Mouse (Mus musculus) liver, embryonic 12.5 days (tissue): ENCODE data around the gene G430095P16Rik. TPM values are rescaled to one million over a fixed set of nuclear protein-coding genes. Genes with fewer than 3 reads are reported as not detected.
A peak's percentile ranks its signal among the peaks of the same experiment; 100 is the strongest.

Experiments used
- ATAC-seq: fragments of 200-750 bp; cut with Nextera tagmentation; 2 replicates; pipeline ENCODE4 v1.8.0; 2017; ENCODE audit warnings: moderate number of reproducible peaks, mild to moderate bottlenecking, moderate library complexity
- H3K27ac ChIP-seq: fragments of 300-500 bp; sonication (generic); 2 replicates; pipeline ENCODE4 v1.5.1; 2016; ENCODE audit warnings: mild to moderate bottlenecking
- H3K27me3 ChIP-seq: fragments of 300-500 bp; sonication (generic); replicated peaks from 2 replicates; pipeline ENCODE4 v1.6.1; 2016; ENCODE audit warnings: mild to moderate bottlenecking, moderate library complexity
- H3K36me3 ChIP-seq: fragments of 300-500 bp; sonication (generic); 2 replicates; pipeline ENCODE4 v1.6.1; 2016; ENCODE audit warnings: mild to moderate bottlenecking, moderate library complexity
- H3K4me1 ChIP-seq: fragments of 300-500 bp; sonication (generic); 2 replicates; pipeline ENCODE4 v1.6.1; 2016
- H3K4me2 ChIP-seq: fragments of 300-500 bp; sonication (generic); 2 replicates; pipeline ENCODE4 v1.6.1; 2016; ENCODE audit warnings: mild to moderate bottlenecking, moderate library complexity
- H3K4me3 ChIP-seq: fragments of 300-500 bp; sonication (generic); 2 replicates; pipeline ENCODE4 v1.5.1; 2016; ENCODE audit warnings: mild to moderate bottlenecking, moderate library complexity
- H3K9ac ChIP-seq: fragments of 300-500 bp; sonication (generic); 2 replicates; pipeline ENCODE4 v1.6.1; 2016; ENCODE audit warnings: mild to moderate bottlenecking, moderate library complexity
- H3K9me3 ChIP-seq: fragments of 300-500 bp; sonication (generic); replicated peaks from 2 replicates; pipeline ENCODE4 v1.6.1; 2016; ENCODE audit warnings: mild to moderate bottlenecking, moderate library complexity
- WGBS: fragments of 180-500 bp; shearing (Covaris S2); methylation state at CpG from one replicate; pipeline ENCODE4 v1.1.7; 2016; ENCODE audit not compliant: insufficient replicate concordance; 5-methylcytosine and 5-hydroxymethylcytosine counted together
- polyA plus RNA-seq: library from polyadenylated mRNA; unstranded; fragments of >200 nt; fragmentation: Nextera tagmentation; extraction: Ambion mirVana; gene quantifications from 2 replicates; pipeline ENCODE4 v1.2.1, GENCODE M21; 2016

Gene G430095P16Rik
- polyA plus RNA-seq, 1 experiment from 2014 or later = 12.0 TPM

DNA sequence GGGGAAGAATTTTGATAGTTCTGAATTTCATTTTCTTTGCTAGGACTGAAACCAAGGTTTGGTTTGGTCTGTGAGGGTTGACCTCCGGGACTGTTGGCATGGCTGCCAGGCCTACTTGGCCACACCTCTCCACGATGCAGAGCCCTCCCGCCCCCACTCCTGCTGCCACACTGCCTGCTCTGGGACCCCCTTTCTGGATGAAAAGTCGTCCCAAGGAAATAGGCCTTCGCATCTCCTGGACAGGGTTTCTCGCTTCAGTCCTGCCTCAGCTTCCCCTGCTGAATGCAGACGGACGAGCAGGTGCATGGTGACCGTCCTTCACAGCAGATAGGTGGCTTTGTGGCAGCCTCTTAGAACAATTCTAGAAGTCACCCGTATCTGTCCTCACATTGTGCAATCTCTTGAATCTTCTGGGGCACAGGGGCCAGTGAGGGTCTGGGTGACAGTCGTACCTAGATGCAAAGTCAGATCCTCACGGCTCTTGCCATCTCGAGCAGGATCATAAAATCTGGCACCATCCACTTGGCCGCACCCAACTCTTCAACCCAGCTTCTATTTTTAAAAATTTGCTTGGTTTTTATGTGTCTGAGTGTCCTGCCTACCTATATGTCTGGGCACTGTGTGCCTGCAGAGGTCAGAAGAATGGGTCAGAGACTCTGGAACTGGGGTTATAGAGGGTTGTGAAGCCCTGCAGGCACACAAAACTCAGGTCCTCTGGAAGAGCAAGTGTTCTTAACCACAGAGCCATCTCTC is 45.7 kb downstream of the G430095P16Rik start:
- Histone ChIP-seq H3K9ac (no peak overlapping the region), H3K9me3 (no peaks in the 10 kb centered on the region), H3K27me3 (peaks cover 98% of the 10 kb centered on the region)

GRCm38 (mm10) chr8:84769324-84769723 is 46.5 kb downstream of the G430095P16Rik start:
- Histone ChIP-seq H3K27ac (no peak overlapping the region), H3K9ac (no peak overlapping the region), H3K9me3 (no peaks in the 10 kb centered on the region), H3K27me3 (peaks cover 98% of the 10 kb centered on the region), H3K4me3 (no peak overlapping the region), H3K4me2 (no peak overlapping the region), H3K4me1 (peaks cover 15% of the 10 kb centered on the region), H3K36me3 (no peaks in the 10 kb centered on the region)
- WGBS = 84% methylated on average over 8 of the region's 8 CpGs
- ATAC-seq = no peak

More for the DNA sequence above, 45.7 kb downstream of the G430095P16Rik start:
- ATAC-seq = no peak
- H3K36me3 ChIP-seq = no peaks in the 10 kb centered on the region
- H3K4me2 ChIP-seq = no peak overlapping the region
- no peak overlapping the region for H3K4me3 ChIP-seq
- WGBS = 77% methylated on average over 14 of the region's 14 CpGs
- H3K27ac ChIP-seq = no peak overlapping the region
- peaks cover 11% of the 10 kb centered on the region for H3K4me1 ChIP-seq

DNA sequence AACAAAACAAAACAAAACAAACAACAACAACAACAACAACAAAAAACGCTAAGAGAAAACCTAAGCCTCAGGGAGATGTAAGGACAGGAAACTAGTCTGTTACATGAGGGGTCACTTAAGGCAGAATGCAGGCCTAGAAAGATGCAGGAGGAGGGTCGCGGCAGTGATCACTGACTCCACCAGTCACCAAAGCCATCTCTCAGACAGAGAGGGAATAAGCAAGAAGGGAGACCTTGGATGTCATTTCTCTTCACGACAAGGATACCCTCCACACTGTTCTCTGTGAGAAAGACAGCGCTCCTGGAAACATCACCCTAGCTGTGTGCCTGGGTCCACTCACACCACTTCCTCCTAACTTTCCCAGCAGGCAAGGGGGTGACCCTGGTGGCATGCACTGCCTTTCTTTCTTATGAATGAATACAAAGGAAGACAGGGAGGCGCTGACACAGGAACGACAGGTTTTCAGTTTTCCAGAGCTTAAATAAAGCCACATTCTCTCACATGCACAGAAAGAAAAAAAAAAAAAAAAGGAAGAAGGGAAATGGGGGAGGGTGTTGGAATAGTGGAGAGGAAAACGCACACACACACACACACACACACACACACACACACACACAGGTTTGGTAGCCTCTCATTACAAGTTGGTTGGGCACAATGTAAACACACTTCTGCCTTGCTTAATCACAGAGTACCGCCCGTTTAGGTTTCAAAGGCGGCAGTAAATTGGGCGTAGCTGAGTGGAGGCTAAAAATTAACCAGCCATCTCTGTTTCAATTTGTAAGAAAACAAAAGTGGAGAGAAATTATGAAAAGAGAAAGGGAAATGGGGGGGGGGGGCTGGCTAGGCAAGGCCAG is 47.5 kb downstream of the G430095P16Rik start:
- Histone ChIP-seq H3K4me1 (peaks cover 21% of the 10 kb centered on the region), H3K9me3 (no peaks in the 10 kb centered on the region), H3K9ac (no peak overlapping the region), H3K27ac (no peak overlapping the region), H3K36me3 (no peaks in the 10 kb centered on the region), H3K4me2 (no peak overlapping the region), H3K27me3 (peaks cover 98% of the 10 kb centered on the region), H3K4me3 (no peak overlapping the region)
- no peak for ATAC-seq
- 41% methylated on average over 12 of the region's 12 CpGs for WGBS

GRCm38 (mm10) chr8:84771000-84771687 is 48.3 kb downstream of the G430095P16Rik start:
- Histone ChIP-seq H3K27me3 (peaks cover 99% of the 10 kb centered on the region), H3K9me3 (no peaks in the 10 kb centered on the region), H3K4me2 (no peak overlapping the region), H3K4me3 (no peak overlapping the region), H3K27ac (no peak overlapping the region), H3K9ac (no peak overlapping the region), H3K4me1 (peaks cover 24% of the 10 kb centered on the region), H3K36me3 (no peaks in the 10 kb centered on the region)
- no peak for ATAC-seq
- WGBS = 41% methylated on average over 5 of the region's 5 CpGs

- no peak overlapping the region for H3K9ac ChIP-seq
- H3K4me2 ChIP-seq = peak overlapping the region; percentile 5; the same call in 1 of the 2 replicates
- no peak for ATAC-seq
- no peaks in the 10 kb centered on the region for H3K9me3 ChIP-seq
- H3K27me3 ChIP-seq = peaks cover 99% of the 10 kb centered on the region
- 6% methylated on average over 34 of the region's 34 CpGs for WGBS
- no peak overlapping the region for H3K4me3 ChIP-seq
- H3K36me3 ChIP-seq = no peaks in the 10 kb centered on the region
- H3K4me1 ChIP-seq = peaks cover 24% of the 10 kb centered on the region
- no peak overlapping the region for H3K27ac ChIP-seq
These were observed 49.2 kb downstream of the G430095P16Rik start for GRCm38 (mm10) chr8:84771941-84772378.

DNA sequence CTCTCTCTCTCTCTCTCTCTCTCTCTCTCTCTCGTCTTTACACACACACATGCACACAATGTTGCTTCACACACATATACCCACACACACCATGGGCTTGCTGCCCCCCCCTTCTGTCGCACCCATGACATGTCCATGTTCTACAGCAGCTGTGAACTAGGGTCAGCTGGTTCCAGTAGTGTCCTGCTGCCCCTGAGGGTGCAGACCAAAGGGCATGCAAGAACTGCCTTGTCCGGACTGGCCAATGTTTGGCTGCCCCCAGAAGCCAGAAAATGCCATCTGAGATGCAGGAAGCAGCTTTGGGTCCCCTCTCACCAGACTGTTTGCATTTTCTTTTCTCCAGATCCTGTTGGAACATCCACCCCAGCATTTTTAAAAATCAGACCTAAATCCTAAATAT is 49.8 kb downstream of the G430095P16Rik start:
- no peak overlapping the region for H3K4me2 ChIP-seq
- H3K27ac ChIP-seq = no peak overlapping the region
- peaks cover 24% of the 10 kb centered on the region for H3K4me1 ChIP-seq
- no peaks in the 10 kb centered on the region for H3K36me3 ChIP-seq
- no peak for ATAC-seq
- peaks cover 99% of the 10 kb centered on the region for H3K27me3 ChIP-seq
- 8% methylated on average over 3 of the region's 3 CpGs for WGBS
- no peaks in the 10 kb centered on the region for H3K9me3 ChIP-seq
- no peak overlapping the region for H3K9ac ChIP-seq
- H3K4me3 ChIP-seq = no peak overlapping the region

GRCm38 (mm10) chr8:84773304-84773703 is 50.5 kb downstream of the G430095P16Rik start:
- 4% methylated on average over 9 of the region's 9 CpGs for WGBS
- ATAC-seq = no peak
- Histone ChIP-seq H3K4me3 (peak overlapping the region; percentile 3; the same call in 1 of the 2 replicates), H3K4me2 (peak overlapping the region; percentile 37), H3K27me3 (peaks cover 100% of the 10 kb centered on the region), H3K9me3 (no peaks in the 10 kb centered on the region), H3K4me1 (peaks cover 24% of the 10 kb centered on the region), H3K27ac (no peak overlapping the region), H3K36me3 (no peaks in the 10 kb centered on the region), H3K9ac (no peak overlapping the region)

DNA sequence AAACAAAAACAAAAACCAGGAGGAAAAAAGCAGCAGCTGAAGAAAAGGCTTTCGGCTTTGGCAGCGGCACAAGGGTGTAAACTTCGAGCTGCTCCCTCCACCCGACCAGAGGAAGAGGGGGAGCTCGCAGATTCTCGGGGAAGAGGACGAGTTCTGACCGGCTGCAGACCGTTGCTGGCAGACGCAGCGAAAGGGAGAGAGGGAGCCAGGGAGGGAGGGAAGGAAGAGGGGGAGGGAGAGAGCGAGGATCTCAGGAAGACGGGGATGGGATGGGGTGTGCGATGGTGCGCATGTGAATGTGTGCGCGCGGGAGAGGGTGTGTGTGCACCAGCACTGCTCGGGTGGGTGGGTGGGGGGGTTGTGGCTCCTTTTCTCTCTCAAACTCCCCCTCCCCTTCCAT is 51.0 kb downstream of the G430095P16Rik start:
- no peaks in the 10 kb centered on the region for H3K9me3 ChIP-seq
- no peak overlapping the region for H3K9ac ChIP-seq
- no peaks in the 10 kb centered on the region for H3K36me3 ChIP-seq
- H3K4me2 ChIP-seq = peak overlapping the region; percentile 37
- ATAC-seq = no peak
- no peak overlapping the region for H3K27ac ChIP-seq
- peak overlapping the region; percentile 3; the same call in 1 of the 2 replicates for H3K4me3 ChIP-seq
- H3K27me3 ChIP-seq = peaks cover 100% of the 10 kb centered on the region
- WGBS = under 1% methylated on average over 19 of the region's 19 CpGs
- H3K4me1 ChIP-seq = peaks cover 24% of the 10 kb centered on the region

DNA sequence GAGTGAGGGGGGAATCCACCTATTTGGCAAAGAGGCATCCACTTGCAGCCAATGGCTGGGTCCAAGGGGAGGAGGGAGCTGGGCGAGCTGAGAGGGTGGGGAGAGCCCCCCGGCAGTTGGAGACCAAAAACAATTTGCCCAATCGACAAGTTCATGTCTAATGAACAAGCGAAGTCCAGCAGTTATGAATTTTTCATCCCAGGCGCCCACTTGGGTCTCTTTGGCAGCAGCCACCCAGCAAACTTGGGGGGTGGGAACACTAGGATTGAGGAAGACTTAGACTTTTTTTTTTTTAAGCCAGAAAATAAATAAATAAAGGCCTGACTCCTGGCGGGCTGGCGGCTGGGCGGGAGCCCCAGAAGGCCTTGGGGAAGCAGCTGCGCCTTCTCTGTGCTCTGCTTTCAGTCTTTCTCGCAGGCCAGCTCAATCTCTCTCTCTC is 51.7 kb downstream of the G430095P16Rik start:
- peaks cover 24% of the 10 kb centered on the region for H3K4me1 ChIP-seq
- no peaks in the 10 kb centered on the region for H3K9me3 ChIP-seq
- no peak overlapping the region for H3K27ac ChIP-seq
- H3K4me2 ChIP-seq = no peak overlapping the region
- peaks cover 100% of the 10 kb centered on the region for H3K27me3 ChIP-seq
- no peak overlapping the region for H3K4me3 ChIP-seq
- ATAC-seq = no peak
- 6% methylated on average over 10 of the region's 10 CpGs for WGBS
- no peak overlapping the region for H3K9ac ChIP-seq
- H3K36me3 ChIP-seq = no peaks in the 10 kb centered on the region

DNA sequence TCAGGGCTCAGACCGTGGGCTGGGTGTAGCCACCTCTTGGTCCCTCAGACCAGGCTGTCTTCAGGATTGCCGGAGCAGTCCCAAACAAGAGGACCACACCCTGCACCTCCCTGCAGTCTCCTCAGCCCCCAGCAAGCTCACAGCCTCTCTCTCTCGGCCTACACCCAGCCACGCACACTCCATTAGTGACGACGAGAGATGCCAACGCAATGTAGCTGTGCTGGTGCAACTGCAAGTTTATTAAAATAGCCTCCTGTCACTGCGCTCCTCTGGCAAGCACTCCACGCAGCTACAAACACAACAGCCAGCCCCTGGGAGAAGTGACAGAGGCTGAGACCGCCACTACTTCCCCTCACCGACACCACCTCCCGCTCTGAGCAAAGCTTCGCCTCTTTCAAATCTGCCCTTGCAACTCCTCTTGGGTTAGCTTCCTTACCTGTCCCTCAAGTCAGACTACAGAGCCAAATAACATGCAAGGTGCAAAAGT is 52.3 kb downstream of the G430095P16Rik start:
- Histone ChIP-seq H3K4me2 (no peak overlapping the region), H3K36me3 (no peaks in the 10 kb centered on the region), H3K9me3 (no peaks in the 10 kb centered on the region), H3K27me3 (peaks cover 100% of the 10 kb centered on the region), H3K9ac (no peak overlapping the region), H3K4me1 (peaks cover 24% of the 10 kb centered on the region), H3K27ac (no peak overlapping the region), H3K4me3 (no peak overlapping the region)
- 8% methylated on average over 13 of the region's 13 CpGs for WGBS
- no peak for ATAC-seq

GRCm38 (mm10) chr8:84775621-84776113 is 52.9 kb downstream of the G430095P16Rik start:
- WGBS = 11% methylated on average over 7 of the region's 7 CpGs
- no peak overlapping the region for H3K9ac ChIP-seq
- no peaks in the 10 kb centered on the region for H3K9me3 ChIP-seq
- H3K36me3 ChIP-seq = no peaks in the 10 kb centered on the region
- peaks cover 24% of the 10 kb centered on the region for H3K4me1 ChIP-seq
- no peak for ATAC-seq
- H3K4me3 ChIP-seq = no peak overlapping the region
- H3K27ac ChIP-seq = no peak overlapping the region
- H3K4me2 ChIP-seq = no peak overlapping the region
- H3K27me3 ChIP-seq = peaks cover 100% of the 10 kb centered on the region
